Mouse (Mus musculus) embryonic fibroblast, embryonic 13.5 days (primary cell): ENCODE data around the gene Noxred1. TPM values are rescaled to one million over a fixed set of nuclear protein-coding genes. Genes with fewer than 3 reads are reported as not detected.
"Not testable (repeated sequence)": the region's sequence is repeated elsewhere in the genome, so short reads cannot be mapped to it uniquely, and the experiment has no call there.

Experiments
- H3K27ac ChIP-seq: 2 replicates; pipeline ENCODE4 v1.5.1; 2012; ENCODE audit warnings: low read length, control low read depth, inconsistent platforms; ENCODE audit not compliant: insufficient read depth
- H3K4me1 ChIP-seq: 2 replicates; pipeline ENCODE4 v1.6.1; 2011; ENCODE audit warnings: low read length; ENCODE audit not compliant: control insufficient read depth, insufficient read depth
- H3K4me3 ChIP-seq: 2 replicates; pipeline ENCODE4 v1.5.1; 2011; ENCODE audit warnings: mild to moderate bottlenecking, control low read depth, low read length; ENCODE audit not compliant: insufficient read depth
- CTCF ChIP-seq: IDR thresholded peaks from 2 replicates; pipeline ENCODE4 v1.5.1; 2011; ENCODE audit warnings: mild to moderate bottlenecking, control low read depth, low read length, moderate library complexity, borderline replicate concordance; ENCODE audit not compliant: insufficient read depth
- POLR2A ChIP-seq: IDR thresholded peaks from 2 replicates; pipeline ENCODE4 v1.6.1; 2011; ENCODE audit warnings: low read depth, mild to moderate bottlenecking, control low read depth, low read length, moderate library complexity
- polyA plus RNA-seq: library from polyadenylated mRNA; stranded (reverse); fragments of >200 nt; gene quantifications from 2 replicates; pipeline ENCODE4 v1.2.4, GENCODE M21; 2011; ENCODE audit warnings: low read depth; ENCODE audit not compliant: missing spikeins, insufficient read length

Noxred1 gene
- not detected in 2 replicates for polyA plus RNA-seq

DNA sequence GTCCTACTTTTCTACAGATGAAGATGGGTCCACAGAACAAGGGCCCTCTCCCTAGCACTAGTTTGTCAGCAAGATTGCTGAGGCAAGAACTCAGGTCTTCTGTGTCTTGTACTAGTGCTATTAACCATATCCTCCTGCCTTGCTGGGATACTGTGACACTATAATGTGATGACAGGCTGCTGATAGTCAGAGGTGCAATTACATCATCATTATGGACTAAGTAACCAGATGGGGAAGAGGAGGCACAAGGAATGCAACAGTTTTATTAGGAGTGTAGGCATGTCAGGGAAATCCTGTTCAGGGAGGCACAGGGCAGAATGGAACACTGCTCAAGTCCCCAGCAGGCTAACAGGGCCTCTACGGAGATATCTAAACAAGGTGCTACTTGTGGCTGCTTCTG is at the start of gene Noxred1:
TSS of gene Noxred1 (minus strand) at position 101 of the 400 bp plus-strand sequence.
- no peak within 1 kb of the TSS for H3K27ac ChIP-seq
- no peak within 1 kb of the TSS for H3K4me3 ChIP-seq
- no peaks in the 10 kb centered on the region for H3K4me1 ChIP-seq
- TF ChIP-seq POLR2A, result no peak
- no peak for TF ChIP-seq CTCF

DNA sequence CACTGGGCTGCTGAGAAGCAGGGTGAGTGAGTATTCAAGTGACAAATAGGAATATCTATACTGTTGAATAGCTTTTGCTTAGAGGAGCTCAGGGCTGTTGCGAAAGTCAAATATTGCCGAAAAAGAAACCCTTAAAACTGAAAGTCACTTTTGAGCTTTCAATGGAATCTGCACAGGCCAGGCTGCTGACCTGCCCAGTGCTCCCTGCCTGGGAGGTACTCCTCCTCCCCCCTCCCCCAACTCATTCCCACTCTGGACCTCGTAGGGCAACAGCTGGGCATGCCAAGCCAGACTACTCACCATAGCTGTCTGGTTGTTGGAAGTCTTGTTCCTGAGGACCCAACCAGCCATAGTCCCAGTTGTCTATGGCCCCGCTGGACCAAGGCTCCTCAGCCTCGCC is 46.2 kb upstream of the Noxred1 start:
- H3K4me1 ChIP-seq, result no peaks in the 10 kb centered on the region
- TF ChIP-seq POLR2A (no peak), CTCF (no peak)
- no peak overlapping the region for H3K4me3 ChIP-seq
- no peak overlapping the region for H3K27ac ChIP-seq

- Histone ChIP-seq H3K27ac (no peak overlapping the region), H3K4me1 (no peaks in the 10 kb centered on the region), H3K4me3 (no peak overlapping the region)
- TF ChIP-seq POLR2A, result no peak
- no peak for TF ChIP-seq CTCF
These were observed 45.7 kb upstream of the Noxred1 start for GRCm38 (mm10) chr12:87284268-87284667.

- TF ChIP-seq POLR2A, result no peak
- no peak for TF ChIP-seq CTCF
- no peak overlapping the region for H3K27ac ChIP-seq
These were observed 45.2 kb upstream of the Noxred1 start for GRCm38 (mm10) chr12:87283706-87284105.

DNA sequence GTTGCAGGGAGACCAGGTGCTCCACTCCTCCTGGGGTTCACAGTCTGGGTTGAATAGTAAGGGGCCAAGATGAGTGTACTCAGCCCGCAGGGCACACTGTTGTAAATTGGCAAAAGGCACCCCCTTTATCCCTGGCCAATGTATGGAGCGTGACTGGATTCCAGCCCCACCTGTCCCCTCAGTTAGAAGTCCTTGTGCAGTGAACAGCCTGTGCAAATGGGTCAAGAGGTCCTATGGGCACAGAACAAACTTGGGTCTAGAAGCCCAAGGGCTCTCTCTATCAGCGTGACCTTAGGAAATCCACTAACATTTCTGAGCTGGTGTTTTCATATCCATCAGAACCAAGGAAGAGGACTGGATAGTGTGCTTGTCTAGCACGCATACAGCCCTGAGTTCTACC is 44.2 kb upstream of the Noxred1 start:
- peaks cover 2% of the 10 kb centered on the region; the same call in 1 of the 2 replicates for H3K4me1 ChIP-seq
- no peak overlapping the region for H3K4me3 ChIP-seq
- no peak for TF ChIP-seq POLR2A
- no peak for TF ChIP-seq CTCF
- H3K27ac ChIP-seq, result no peak overlapping the region

More at GRCm38 (mm10) chr12:87283706-87284105, 45.2 kb upstream of the Noxred1 start:
- no peak overlapping the region for H3K4me3 ChIP-seq
- H3K4me1 ChIP-seq, result no peaks in the 10 kb centered on the region

- H3K27ac ChIP-seq, result no peak overlapping the region
- peaks cover 2% of the 10 kb centered on the region; the same call in 1 of the 2 replicates for H3K4me1 ChIP-seq
- no peak for TF ChIP-seq POLR2A
- no peak overlapping the region for H3K4me3 ChIP-seq
These were observed 43.2 kb upstream of the Noxred1 start for GRCm38 (mm10) chr12:87281766-87282165.

GRCm38 (mm10) chr12:87279879-87280278 is 41.3 kb upstream of the Noxred1 start:
- TF ChIP-seq CTCF (no peak), POLR2A (no peak)
- no peak overlapping the region for H3K4me3 ChIP-seq

DNA sequence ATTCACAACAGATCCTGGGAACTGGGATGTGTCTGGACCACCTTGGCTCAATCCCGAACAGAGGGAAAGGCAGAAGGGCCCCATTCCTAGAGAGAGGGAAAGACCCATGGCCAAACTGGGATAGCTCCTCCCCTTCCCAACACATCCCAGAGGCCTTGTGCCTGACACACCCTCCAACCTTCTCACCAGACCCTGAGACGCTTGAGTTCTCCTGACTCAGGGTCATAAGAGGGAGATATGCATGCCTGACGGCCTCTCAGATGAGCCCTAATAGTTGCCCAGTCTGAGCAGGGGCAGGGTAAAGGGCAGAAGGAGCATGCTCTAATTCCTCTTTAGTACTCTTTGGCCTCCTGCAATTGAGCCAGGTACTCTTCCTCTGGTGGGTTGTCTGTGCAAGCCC is 40.8 kb upstream of the Noxred1 start:
- TF ChIP-seq CTCF (no peak), POLR2A (no peak)
- Histone ChIP-seq H3K4me1 (peaks cover 2% of the 10 kb centered on the region; the same call in 1 of the 2 replicates), H3K4me3 (no peak overlapping the region), H3K27ac (no peak overlapping the region)

More at GRCm38 (mm10) chr12:87279879-87280278, 41.3 kb upstream of the Noxred1 start:
- Histone ChIP-seq H3K27ac (no peak overlapping the region), H3K4me1 (peaks cover 2% of the 10 kb centered on the region; the same call in 1 of the 2 replicates)

GRCm38 (mm10) chr12:87278118-87278730 is 39.7 kb upstream of the Noxred1 start:
- H3K4me3 ChIP-seq, result no peak overlapping the region
- no peak for TF ChIP-seq POLR2A
- no peak for TF ChIP-seq CTCF
- H3K27ac ChIP-seq, result no peak overlapping the region
- peaks cover 2% of the 10 kb centered on the region; the same call in 1 of the 2 replicates for H3K4me1 ChIP-seq

DNA sequence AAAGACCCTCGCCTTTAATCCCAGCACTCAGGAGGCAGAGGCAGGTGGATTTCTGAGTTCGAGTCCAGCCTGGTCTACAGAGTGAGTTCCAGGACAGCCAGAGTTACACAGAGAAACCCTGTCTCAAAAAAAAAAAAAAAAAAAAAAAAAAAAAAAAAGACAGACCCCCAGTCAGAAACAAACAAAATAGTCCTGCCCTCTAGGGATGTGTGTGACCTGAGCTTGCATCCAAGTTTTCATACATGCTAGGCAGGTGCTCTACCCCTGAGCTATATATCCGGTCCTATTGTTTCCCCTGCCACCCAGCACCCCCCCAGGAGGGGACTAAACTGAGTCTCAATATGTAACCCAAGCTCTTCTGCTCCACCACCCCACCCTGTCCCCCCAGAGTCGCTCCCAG is 38.7 kb upstream of the Noxred1 start:
- not testable (repeated sequence) for H3K4me3 ChIP-seq, H3K4me1 ChIP-seq, H3K27ac ChIP-seq
